8 mouse cellular contexts compared by ENCODE assay signal in genomic region chr2:29123907-29124569, GRCm38 (mm10). TPM values are rescaled to one million over a fixed set of nuclear protein-coding genes. Genes with fewer than 3 reads are reported as not detected.
A peak's percentile ranks its signal among the peaks of the same experiment; 100 is the strongest.
DNase-seq lines count a peak whose midpoint lies in the region; ATAC-seq and TF ChIP-seq lines count a peak whose summit lies in the region.

Setx (plus strand) TSS chr2:29124181.

- no peak for ATAC-seq in forebrain, embryonic 16.5 days
- ATAC-seq in hindbrain, embryonic 12.5 days (ENCODE audit: low FRiP score), result no peak
- ATAC-seq in limb, embryonic 14.5 days (ENCODE audit: low FRiP score, low read depth), result no peak
- ATAC-seq in neutrophil, adult 5-6 weeks (ENCODE audit: extremely low read depth, insufficient number of reproducible peaks, low FRiP score, poor library complexity, severe bottlenecking), result no peak

- H3K4me2 ChIP-seq in forebrain, embryonic 16.5 days (ENCODE audit: low read length), result peak within 1 kb of the TSS; percentile 53
- peak within 1 kb of the TSS; percentile 75 for H3K4me2 ChIP-seq in hindbrain, embryonic 12.5 days (replicated peaks)
- H3K4me2 ChIP-seq in limb, embryonic 14.5 days (replicated peaks; ENCODE audit: low read depth, low read length, severe bottlenecking), result peak within 1 kb of the TSS; percentile 68

- H3K79me2 ChIP-seq in liver, adult 2 months (ENCODE audit: control insufficient read depth, insufficient read depth, low read length), result no peaks in the 10 kb centered on the region

- WGBS in liver, adult 2 months, result 70% methylated on average over 14 of the region's 14 CpGs
- 68% methylated on average over 14 of the region's 14 CpGs for WGBS in forebrain, embryonic 16.5 days
- 68% methylated on average over 14 of the region's 14 CpGs for WGBS in hindbrain, embryonic 12.5 days
- WGBS in limb, embryonic 14.5 days, result 64% methylated on average over 14 of the region's 14 CpGs

- peaks cover 4% of the 10 kb centered on the region; the same call in 1 of the 2 replicates for H3K36me3 ChIP-seq in liver, adult 2 months (ENCODE audit: control insufficient read depth, insufficient read depth, low read length)
- H3K36me3 ChIP-seq in forebrain, embryonic 16.5 days (ENCODE audit: control insufficient read depth, insufficient read depth), result peaks cover 2% of the 10 kb centered on the region; the same call in 1 of the 2 replicates
- peaks cover 23% of the 10 kb centered on the region for H3K36me3 ChIP-seq in hindbrain, embryonic 12.5 days
- peaks cover 10% of the 10 kb centered on the region for H3K36me3 ChIP-seq in limb, embryonic 14.5 days (ENCODE audit: control insufficient read depth, insufficient read depth, low read length)

- no peak for TF ChIP-seq CTCF in liver, adult 2 months (IDR thresholded peaks at IDR 0.05; ENCODE audit: low read depth, low read length)

- no peaks in the 10 kb centered on the region for H3K27me3 ChIP-seq in liver, adult 2 months (ENCODE audit: control insufficient read depth, insufficient read depth, low read length)
- no peaks in the 10 kb centered on the region for H3K27me3 ChIP-seq in forebrain, embryonic 16.5 days (replicated peaks; ENCODE audit: control insufficient read depth, insufficient read depth, low read length)
- H3K27me3 ChIP-seq in hindbrain, embryonic 12.5 days, result no peaks in the 10 kb centered on the region
- H3K27me3 ChIP-seq in limb, embryonic 14.5 days (ENCODE audit: control insufficient read depth, insufficient read depth, low read length), result no peaks in the 10 kb centered on the region

- H3K9ac ChIP-seq in liver, adult 2 months (ENCODE audit: low read depth, low read length), result peak within 1 kb of the TSS; percentile 92
- H3K9ac ChIP-seq in forebrain, embryonic 16.5 days (replicated peaks; ENCODE audit: low read depth, low read length), result peak within 1 kb of the TSS; percentile 81
- H3K9ac ChIP-seq in hindbrain, embryonic 12.5 days, result peak within 1 kb of the TSS; percentile 88
- H3K9ac ChIP-seq in limb, embryonic 14.5 days (ENCODE audit: low read depth, low read length, severe bottlenecking), result peak within 1 kb of the TSS; percentile 85

- no peak for DNase-seq in liver, adult 2 months (ENCODE audit: extremely low read depth, low read depth, low spot score)
- no peak for DNase-seq in liver
- DNase-seq in adrenal gland, postnatal 4 days (ENCODE audit: low spot score in 2 of 2), result no peak
- no peak for DNase-seq in limb, embryonic 14.5 days (ENCODE audit: low spot score)
- no peak for DNase-seq in urinary bladder, postnatal 14 days (ENCODE audit: low spot score)

- H3K4me1 ChIP-seq in liver, adult 2 months (ENCODE audit: control insufficient read depth, insufficient read depth, low read length), result peaks cover 3% of the 10 kb centered on the region; the same call in 1 of the 2 replicates
- peaks cover 9% of the 10 kb centered on the region for H3K4me1 ChIP-seq in forebrain, embryonic 16.5 days (replicated peaks; ENCODE audit: control insufficient read depth, insufficient read depth, low read length)
- H3K4me1 ChIP-seq in hindbrain, embryonic 12.5 days, result peaks cover 8% of the 10 kb centered on the region
- peaks cover 10% of the 10 kb centered on the region for H3K4me1 ChIP-seq in limb, embryonic 14.5 days (ENCODE audit: control insufficient read depth, insufficient read depth, low read length)

- H3K9me3 ChIP-seq in forebrain, embryonic 16.5 days (ENCODE audit: control insufficient read depth, low read length), result no peaks in the 10 kb centered on the region
- no peaks in the 10 kb centered on the region for H3K9me3 ChIP-seq in hindbrain, embryonic 12.5 days (replicated peaks)
- no peaks in the 10 kb centered on the region for H3K9me3 ChIP-seq in limb, embryonic 14.5 days (ENCODE audit: control insufficient read depth, low read length)

- TF ChIP-seq POLR2A in liver, adult 2 months (IDR thresholded peaks at IDR 0.05; ENCODE audit: extremely low read depth, insufficient read depth, low read length), result no peak
- TF ChIP-seq POLR2A in limb, embryonic 14.5 days (IDR thresholded peaks at IDR 0.05; ENCODE audit: borderline replicate concordance, extremely low read depth, insufficient read depth, insufficient read length), result no peak

- peak within 1 kb of the TSS; percentile 88 for H3K4me3 ChIP-seq in liver, adult 2 months (ENCODE audit: insufficient read depth, low read depth, low read length)
- peak within 1 kb of the TSS; percentile 75 for H3K4me3 ChIP-seq in forebrain, embryonic 16.5 days (replicated peaks; ENCODE audit: low read length)
- peak within 1 kb of the TSS; percentile 70 for H3K4me3 ChIP-seq in hindbrain, embryonic 12.5 days
- peak within 1 kb of the TSS; percentile 83 for H3K4me3 ChIP-seq in limb, embryonic 14.5 days (replicated peaks; ENCODE audit: low read length)

- peak within 1 kb of the TSS; percentile 78 for H3K27ac ChIP-seq in liver, adult 2 months (replicated peaks; ENCODE audit: insufficient read depth, low read depth, low read length)
- H3K27ac ChIP-seq in forebrain, embryonic 16.5 days (ENCODE audit: low read length), result peak within 1 kb of the TSS; percentile 91
- peak within 1 kb of the TSS; percentile 94 for H3K27ac ChIP-seq in hindbrain, embryonic 12.5 days
- peak within 1 kb of the TSS; percentile 91 for H3K27ac ChIP-seq in limb, embryonic 14.5 days (replicated peaks; ENCODE audit: low read depth, low read length)

RNA-seq across cellular contexts. Expression of gene Setx, which starts in this region (rescaled TPM):
- 13.6 and 13.9 TPM in 2 replicates for total RNA-seq in liver, adult 2 months (2014; rRNA removed)
- 1.4 and 1.8 TPM in 2 replicates for polyA plus RNA-seq in liver, adult 2 months (2012; rRNA removed)
- total RNA-seq in adrenal gland, postnatal 4 days (2021), result 10 to 100 TPM; 39.9 to 43.6 TPM
- 14.4 and 16.5 TPM in 2 replicates for polyA plus RNA-seq in forebrain, embryonic 16.5 days (2015; fragmentation: Nextera tagmentation; extraction: Ambion mirVana)
- polyA plus RNA-seq in hindbrain, embryonic 12.5 days (2016; fragmentation: Nextera tagmentation; extraction: Ambion mirVana), result 17.4 and 20.0 TPM in 2 replicates
- 8.9 and 10.0 TPM in 2 replicates for polyA plus RNA-seq in limb, embryonic 14.5 days (2012; rRNA removed)
- polyA plus RNA-seq in limb, embryonic 14.5 days (2014; fragmentation: Nextera tagmentation; extraction: Ambion mirVana), result 10.0 and 13.2 TPM in 2 replicates
- 158 and 205 TPM in 2 replicates for total RNA-seq in neutrophil, adult 5-6 weeks (2017)
